Mouse (Mus musculus) right cerebral cortex, postnatal 36 days (tissue): ENCODE measurements around the gene Mfsd12.

Source experiments
- DNase-seq, 2 experiments: peaks; one replicate each; pipeline ENCODE4 v3.0.0; 2022; ENCODE audit warnings: low spot score in 2 of 2, mixed read lengths in 1 of 2

The Mfsd12 gene

DNA sequence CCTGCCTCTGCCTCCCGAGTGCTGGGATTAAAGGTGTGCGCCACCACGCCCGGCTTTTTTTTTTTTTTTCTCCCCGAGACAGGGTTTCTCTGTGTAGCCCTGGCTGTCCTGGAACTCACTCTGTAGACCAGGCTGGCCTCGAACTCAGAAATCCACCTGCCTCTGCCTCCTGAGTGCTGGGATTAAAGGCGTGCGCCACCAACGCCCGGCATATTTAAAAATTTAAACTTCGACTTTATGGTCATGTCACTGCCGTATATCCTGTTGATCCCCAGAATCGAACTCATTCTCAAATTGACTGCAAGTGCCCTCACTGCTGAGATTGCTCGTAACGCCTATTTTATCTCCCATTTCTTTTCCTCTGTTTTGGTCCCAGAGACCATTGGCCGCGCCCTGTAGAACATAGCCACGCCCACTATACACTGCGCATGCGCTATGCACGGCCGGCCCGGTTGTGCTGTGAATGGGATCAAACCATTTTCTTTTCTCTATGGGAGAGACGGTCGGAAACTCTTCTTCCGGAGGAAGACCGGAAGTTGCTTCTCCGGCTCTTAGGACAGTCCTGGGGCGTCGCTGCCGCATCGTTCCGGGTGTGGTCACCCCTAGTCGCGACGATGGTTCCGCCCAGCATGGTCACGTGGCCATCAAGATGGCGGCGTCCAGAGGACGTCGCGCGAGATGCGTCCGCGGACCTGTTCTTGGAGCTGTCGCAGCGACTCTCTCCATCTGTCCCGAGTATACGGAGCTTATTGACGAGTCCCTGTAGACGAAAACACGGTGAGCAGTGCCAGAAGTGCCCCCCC is 26.7 kb downstream of the Mfsd12 start, which contains the start of the genes Dohh and Gm48551:
Dohh (plus strand) TSS at position 627 of the 803 bp plus-strand sequence.
Gm48551 (plus strand) TSS at position 665 of the 803 bp plus-strand sequence.
- DNase-seq = peak; percentile 98

DNA sequence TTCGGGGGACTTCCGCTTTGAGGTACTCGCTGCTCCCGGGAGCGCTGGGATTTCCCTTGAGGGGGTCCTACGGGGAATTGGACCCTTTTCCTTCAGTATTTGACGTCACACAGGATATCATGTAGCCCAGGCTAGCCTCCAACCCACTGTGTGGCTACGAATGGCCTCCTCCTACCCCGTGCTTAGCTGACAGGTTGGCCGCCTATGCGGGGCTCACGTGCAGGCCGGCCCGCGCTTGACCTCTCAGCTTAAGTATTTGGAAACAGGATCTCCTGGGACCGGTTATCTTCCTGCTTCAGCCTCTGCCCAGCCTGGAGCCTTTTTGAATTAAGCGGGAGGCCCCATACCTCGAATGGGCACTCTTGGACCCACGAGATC is 27.3 kb downstream of the Mfsd12 start:
- DNase-seq = no peak

- DNase-seq = no peak
Measured at GRCm38 (mm10) chr10:81385603-81386306, 28.5 kb downstream of the Mfsd12 start.

GRCm38 (mm10) chr10:81387716-81388115 is 30.4 kb downstream of the Mfsd12 start:
- DNase-seq = no peak

- no peak for DNase-seq
Measured at GRCm38 (mm10) chr10:81388505-81389055, 31.3 kb downstream of the Mfsd12 start, which contains the start of gene Gm48552. Gene Gm48552, plus strand, starts transcription at chr10:81389005.

DNA sequence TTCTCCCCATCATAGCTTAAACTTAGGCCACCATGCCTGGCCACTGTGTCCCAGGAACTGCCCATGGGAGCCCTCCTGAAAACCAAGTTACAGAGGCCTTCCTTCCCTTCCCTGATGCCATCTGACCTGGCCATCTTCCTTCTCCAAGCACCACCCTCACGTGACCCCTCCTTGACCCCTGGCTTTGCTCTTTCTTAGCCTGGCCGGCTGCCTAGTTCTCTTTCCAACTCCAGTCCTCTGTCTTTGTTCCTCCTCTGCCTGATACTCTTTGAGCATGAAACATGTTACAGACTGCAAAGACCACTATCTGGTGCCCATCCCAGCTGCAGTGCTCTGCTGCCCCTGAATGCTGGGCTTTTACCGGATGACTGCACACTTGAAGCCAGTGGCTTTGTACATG is 32.1 kb downstream of the Mfsd12 start:
- no peak for DNase-seq

DNA sequence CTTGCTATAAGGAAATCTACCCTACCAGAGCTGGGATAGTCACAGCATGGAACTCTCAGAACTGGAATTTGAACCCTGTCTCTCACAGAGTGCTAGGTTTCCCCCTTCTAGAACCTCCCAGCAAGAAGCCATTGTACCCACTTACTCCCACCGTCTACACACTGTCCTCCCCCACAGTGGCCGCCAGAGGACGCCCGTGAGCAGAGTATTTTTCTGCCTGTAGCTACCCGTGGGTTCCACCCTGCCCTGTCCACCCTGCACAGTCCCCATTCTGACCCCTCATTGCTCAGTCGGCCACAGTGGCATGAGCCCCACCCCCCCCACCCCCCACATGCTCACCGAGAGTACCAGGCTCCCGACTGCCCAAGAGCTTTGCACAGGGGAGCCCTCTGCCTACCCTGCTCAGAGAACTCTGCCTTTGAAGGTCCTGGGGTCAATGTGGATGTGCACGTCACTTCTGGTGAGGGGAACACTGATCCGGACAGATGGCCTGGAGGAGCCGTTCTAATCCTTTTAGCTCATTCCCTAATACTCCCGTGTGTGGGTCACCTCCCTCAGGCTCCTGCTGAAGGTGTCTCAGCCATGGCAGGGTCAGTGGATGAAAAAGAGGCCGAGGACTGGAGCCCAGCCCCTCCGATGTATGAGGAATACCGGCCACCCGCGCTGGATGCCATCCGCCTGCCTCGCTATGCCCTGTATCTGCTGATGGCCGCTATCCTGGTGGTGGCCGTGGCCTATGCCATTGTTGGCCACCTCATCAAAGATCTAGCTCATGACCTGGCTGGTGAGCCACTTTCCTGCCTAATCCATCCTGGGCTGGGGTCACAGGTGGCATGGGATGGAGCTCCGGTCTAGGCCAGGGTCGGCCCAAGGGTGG is 32.7 kb downstream of the Mfsd12 start:
- no peak for DNase-seq

GRCm38 (mm10) chr10:81390678-81390965 is 33.3 kb downstream of the Mfsd12 start:
- DNase-seq = no peak

DNA sequence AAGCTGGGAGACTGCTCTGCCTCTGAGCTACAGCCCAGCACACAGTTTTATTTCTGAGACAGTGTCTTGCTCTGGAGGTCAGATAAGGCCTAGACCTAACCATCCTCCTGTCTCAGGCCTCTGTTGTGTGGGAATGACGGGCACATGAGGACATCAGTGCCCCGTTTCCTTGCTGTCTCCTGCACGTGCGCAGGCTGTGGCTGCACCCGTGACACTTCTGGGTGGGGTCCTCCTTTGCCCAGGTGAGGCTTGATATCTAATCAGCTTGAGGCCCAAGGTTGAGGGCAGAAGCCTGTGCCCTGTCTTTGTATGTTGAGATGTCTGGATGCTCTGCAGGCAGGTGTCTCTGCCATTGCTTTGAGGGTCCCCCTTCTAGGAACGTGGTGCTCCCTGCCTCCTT is 35.0 kb downstream of the Mfsd12 start:
- DNase-seq = no peak

DNA sequence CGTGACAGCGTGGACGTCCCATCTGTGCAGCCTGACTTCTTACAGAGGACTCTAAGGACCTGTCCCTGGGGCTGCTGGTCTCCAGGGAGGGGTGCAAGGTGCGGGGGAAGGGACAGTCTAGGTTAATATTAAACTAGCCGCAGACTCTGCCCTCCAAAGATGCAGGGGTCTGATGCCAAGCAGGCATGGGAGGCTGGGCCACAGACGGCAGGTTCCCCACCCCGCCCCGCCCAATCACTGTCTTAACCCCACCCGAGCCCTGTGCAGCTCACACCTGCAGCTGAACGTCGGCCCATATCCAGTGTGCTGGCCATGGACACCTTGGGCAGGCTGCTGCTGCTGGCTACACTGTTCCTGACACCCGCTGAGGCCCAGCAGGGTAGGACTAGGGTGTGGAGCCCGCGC is 35.5 kb downstream of the Mfsd12 start, which contains the start of gene Smim24:
Smim24 (plus strand) TSS at position 271 of the 405 bp plus-strand sequence.
- DNase-seq = no peak

GRCm38 (mm10) chr10:81393456-81394063 is 36.3 kb downstream of the Mfsd12 start:
- DNase-seq = no peak

DNA sequence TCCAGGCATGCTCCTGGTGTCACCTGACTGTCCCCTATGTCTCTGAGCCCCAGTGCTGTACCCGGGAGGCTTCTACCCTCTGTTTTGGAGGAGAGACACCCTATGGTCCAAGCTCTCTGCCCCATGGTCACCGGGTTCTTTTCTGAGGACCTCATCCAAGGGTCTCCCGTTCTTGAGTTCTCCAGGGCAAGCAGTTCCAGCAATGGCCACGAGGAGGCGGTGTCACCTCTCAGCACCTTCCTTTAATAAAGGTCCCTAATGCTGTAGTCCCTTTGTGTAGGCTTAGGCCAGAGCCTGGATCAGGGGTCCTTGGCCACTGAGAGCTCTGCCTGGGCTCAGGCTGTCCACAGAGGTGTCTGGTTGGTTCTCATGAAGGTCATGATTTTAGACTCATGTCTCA is 37.8 kb downstream of the Mfsd12 start:
- no peak for DNase-seq

- no peak for DNase-seq
Measured at GRCm38 (mm10) chr10:81395865-81396264, 38.6 kb downstream of the Mfsd12 start.

DNA sequence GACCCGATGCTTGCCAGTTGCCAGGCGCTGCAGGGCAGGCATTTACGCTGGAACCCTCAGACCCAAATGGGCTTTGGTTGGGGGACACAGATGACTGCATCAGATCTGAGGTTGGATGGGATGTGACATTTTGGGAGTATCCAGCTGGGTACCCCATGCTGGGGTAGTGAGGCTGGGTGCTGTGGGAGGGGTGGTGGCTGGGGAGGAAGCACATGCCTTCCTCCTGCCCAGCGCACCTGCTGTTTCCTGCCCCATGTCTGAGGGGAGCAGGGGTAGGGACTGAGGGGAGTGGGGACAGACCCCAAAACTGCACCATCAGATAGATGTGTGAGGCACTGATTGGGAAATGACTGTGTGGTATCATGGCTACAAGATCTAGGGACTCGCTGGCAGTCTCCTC is 39.5 kb downstream of the Mfsd12 start:
- DNase-seq = no peak

DNA sequence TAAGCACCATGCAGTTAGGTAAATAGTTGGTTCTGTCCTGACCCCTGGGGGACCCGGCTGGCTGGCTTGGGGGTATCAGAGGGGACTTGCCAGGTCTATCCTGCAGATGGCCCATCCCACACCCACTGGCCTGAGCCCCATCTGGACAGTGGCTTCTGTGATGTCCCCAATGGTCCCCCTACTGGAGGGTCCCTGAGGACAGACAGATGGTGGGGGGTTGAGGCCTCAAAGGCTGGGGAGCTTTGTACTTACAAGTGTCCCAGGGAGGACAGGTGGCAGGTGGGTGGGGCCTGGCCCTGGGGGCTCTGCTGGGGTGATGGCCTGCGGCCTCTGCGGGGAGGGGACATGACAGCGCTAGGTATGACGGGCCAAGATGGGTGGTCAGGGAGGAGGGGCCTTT is 42.0 kb downstream of the Mfsd12 start:
- no peak for DNase-seq

DNA sequence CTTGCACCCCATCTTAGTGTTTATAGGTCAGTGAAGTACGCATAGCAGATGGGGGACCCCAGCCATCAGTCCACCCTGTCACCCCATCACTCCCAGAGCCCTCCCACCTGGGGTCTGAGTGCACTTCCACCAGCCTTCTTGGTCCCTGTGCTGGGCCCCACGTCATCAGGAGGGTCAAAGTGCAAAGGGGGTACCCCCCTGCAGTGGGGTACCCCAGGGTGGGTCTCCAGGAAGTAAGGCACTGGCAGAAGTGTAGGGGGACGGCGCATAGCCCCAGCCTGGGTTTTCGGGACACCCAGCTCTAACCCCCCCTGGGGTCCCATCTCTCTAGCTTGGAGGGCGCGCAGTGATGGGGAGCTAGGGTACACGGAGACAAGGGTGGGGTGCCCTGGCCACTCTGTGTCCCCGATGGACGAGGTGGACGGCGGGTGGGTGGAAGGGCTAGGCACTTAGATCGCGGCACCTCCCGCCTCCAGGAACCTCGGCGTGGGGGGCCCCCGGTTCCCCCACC is 42.6 kb downstream of the Mfsd12 start:
- no peak for DNase-seq

DNA sequence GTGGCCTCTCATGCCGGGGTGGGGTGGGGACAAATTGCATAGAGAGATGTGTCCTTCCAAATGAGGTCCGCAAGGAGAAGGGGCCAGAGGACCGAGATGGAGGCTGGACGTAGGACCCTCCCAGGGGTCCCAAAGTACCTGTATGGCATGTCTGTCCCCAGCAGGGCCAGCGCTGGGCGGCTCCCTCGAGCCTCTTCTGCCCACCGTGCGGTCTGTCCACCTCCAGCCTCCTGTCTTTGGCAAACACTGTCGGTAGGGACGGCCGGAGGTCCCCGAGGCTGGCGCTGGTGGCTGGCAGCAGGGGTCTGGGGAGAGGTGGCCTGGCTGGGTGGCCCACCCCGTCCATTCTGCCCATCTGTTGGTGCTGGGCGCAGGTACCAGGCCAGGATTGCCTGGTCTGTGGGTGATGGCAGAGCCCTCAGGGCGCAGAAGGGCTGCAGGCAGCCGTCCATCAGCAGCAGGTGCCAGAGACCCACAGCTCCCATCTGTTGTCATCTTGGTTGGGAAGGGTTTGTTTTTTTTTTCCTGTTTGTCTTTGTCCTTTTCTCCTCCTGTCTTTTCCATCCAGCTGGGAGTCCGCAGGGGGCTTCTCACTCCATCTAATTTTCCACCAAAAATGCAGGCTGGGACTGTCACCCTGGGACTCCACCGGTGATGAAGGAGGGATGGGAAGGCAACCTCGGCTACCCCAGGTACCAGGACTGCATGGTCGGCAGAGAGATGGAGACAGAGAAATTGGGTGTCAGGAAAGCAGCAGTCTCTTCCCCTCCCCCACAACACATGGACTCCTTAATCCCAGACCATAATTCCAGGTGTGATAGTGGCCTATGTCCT is 43.3 kb downstream of the Mfsd12 start:
- DNase-seq = no peak

GRCm38 (mm10) chr10:81401205-81401520 is 43.9 kb downstream of the Mfsd12 start:
- DNase-seq = no peak

DNA sequence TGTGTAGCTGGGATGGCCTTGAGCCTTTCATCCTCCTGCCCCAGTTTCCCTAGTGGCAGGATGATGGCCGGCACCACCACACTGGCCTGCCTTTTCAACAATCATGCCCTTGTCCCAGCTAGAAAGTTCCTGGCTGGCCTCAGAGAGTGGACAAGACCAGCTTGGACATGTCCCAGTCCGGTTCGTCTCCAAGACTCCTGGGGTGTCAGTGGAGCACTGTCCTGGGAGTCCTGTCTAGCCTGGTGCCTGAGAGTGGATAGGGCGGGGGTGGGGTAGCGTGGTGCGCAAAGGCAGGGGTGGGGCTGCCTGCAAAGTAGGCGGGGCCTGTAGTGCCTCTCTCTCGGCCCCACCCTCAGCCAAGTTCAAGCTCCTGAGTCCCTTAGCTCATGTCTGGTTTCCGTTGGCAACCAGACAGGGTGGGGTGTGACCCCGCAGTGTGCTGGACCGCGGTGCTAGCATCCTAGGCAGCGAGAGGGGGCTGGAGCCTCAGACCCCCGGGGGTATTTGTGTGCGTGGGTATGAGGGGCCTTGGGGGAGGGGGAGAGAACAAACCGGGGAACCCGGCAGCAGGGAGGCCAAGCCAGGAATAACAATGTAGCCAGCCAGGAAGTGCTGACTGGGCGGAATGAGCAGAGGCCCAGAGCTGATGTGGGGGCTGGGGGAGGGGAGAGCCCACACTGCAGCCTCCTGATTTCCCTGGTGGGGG is 44.4 kb downstream of the Mfsd12 start:
- peak in 1 of 2 experiments; percentile 50 for DNase-seq
